Mouse (Mus musculus) embryonic facial prominence, embryonic 11.5 days (tissue): ENCODE measurements around the gene Cbarp. TPM values are rescaled to one million over a fixed set of nuclear protein-coding genes. Genes with fewer than 3 reads are reported as not detected.

Experiments
- ATAC-seq: fragments of 200-750 bp; cut with Nextera tagmentation; replicated peaks from 2 replicates; pipeline ENCODE4 v1.8.0; 2017; ENCODE audit warnings: low read depth; ENCODE audit not compliant: insufficient number of reproducible peaks, low FRiP score, low TSS enrichment
- DNase-seq: peaks from one replicate; pipeline ENCODE4 v3.0.0-alpha.2; 2015; ENCODE audit warnings: low spot score
- H3K27ac ChIP-seq: fragments of 300-500 bp; sonication (generic); replicated peaks from 2 replicates; pipeline ENCODE4 v1.5.1; 2014; ENCODE audit warnings: mild to moderate bottlenecking, low read depth, low read length, control low read depth
- H3K27me3 ChIP-seq: fragments of 300-500 bp; sonication (generic); 2 replicates; pipeline ENCODE4 v1.6.1; 2014; ENCODE audit warnings: mild to moderate bottlenecking, low read length, moderate library complexity, mixed read lengths; ENCODE audit not compliant: control insufficient read depth, insufficient read depth
- H3K36me3 ChIP-seq: fragments of 300-500 bp; sonication (generic); replicated peaks from 2 replicates; pipeline ENCODE4 v1.6.1; 2014; ENCODE audit warnings: low read depth, mild to moderate bottlenecking, low read length, moderate library complexity, mixed read lengths; ENCODE audit not compliant: control insufficient read depth, insufficient read depth
- H3K4me1 ChIP-seq: fragments of 300-500 bp; sonication (generic); 2 replicates; pipeline ENCODE4 v1.6.1; 2014; ENCODE audit warnings: low read length, mixed read lengths; ENCODE audit not compliant: control insufficient read depth, insufficient read depth
- H3K4me2 ChIP-seq: fragments of 300-500 bp; sonication (generic); 2 replicates; pipeline ENCODE4 v1.6.1; 2014; ENCODE audit warnings: low read depth, mild to moderate bottlenecking, control low read depth, low read length, moderate library complexity
- H3K4me3 ChIP-seq: fragments of 300-500 bp; sonication (generic); 2 replicates; pipeline ENCODE4 v1.5.1; 2014; ENCODE audit warnings: low read depth, low read length, control low read depth
- H3K9ac ChIP-seq: fragments of 300-500 bp; sonication (generic); replicated peaks from 2 replicates; pipeline ENCODE4 v1.6.1; 2014; ENCODE audit warnings: mild to moderate bottlenecking, control low read depth, low read length
- H3K9me3 ChIP-seq: fragments of 300-500 bp; sonication (generic); replicated peaks from 2 replicates; pipeline ENCODE4 v1.6.1; 2016; ENCODE audit warnings: mild to moderate bottlenecking, low read length, inconsistent platforms, mixed read lengths; ENCODE audit not compliant: control insufficient read depth
- WGBS: fragments of 180-500 bp; shearing (Covaris S2); extraction: QIAGEN DNeasy Blood & Tissue Kit; methylation state at CpG from one replicate; pipeline ENCODE4 v1.1.7; 2014; 5-methylcytosine and 5-hydroxymethylcytosine counted together
- polyA plus RNA-seq: library from polyadenylated mRNA; unstranded; fragments of >200 nt; fragmentation: Nextera tagmentation; extraction: Ambion mirVana; gene quantifications from 2 replicates; pipeline ENCODE4 v1.2.1, GENCODE M21; 2014

Gene Cbarp
- polyA plus RNA-seq, 1 experiment from 2014 or later = 6.8 TPM

DNA sequence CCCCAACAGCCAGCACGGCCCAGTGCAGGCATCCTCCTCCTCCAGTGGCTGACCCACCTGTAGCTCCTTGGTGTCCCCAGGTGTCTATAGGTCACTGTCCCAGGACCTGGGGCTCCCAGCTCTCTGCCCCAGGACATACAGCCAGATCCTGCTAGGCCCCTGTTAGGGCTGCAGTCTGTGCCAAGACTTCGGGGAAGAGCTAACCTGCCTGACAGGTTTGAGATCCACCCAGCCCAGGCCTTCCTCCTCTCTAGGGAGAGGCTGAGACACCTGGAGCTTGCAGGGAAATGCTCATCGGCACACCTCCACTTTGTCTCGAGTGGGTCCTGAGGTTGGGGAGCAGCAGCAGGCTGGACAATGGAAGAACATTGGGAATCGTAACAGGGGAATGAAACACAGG, 34.7 kb downstream of the Cbarp start:
- Histone ChIP-seq H3K4me2 (no peak overlapping the region), H3K9ac (no peak overlapping the region), H3K27me3 (no peaks in the 10 kb centered on the region), H3K27ac (no peak overlapping the region), H3K4me3 (no peak overlapping the region), H3K4me1 (0 out of 2 replicates have a peak, but pooled peaks cover 1% of the 10 kb centered on the region), H3K9me3 (no peaks in the 10 kb centered on the region), H3K36me3 (no peaks in the 10 kb centered on the region)
- DNase-seq (no peak), ATAC-seq (no peak)
- 55% methylated on average over 5 of the region's 5 CpGs for WGBS

- H3K4me1 ChIP-seq = 0 out of 2 replicates have a peak, but pooled peaks cover 3% of the 10 kb centered on the region
- no peaks in the 10 kb centered on the region for H3K27me3 ChIP-seq
- no peak for ATAC-seq
- WGBS = 68% methylated on average over 5 of the region's 5 CpGs
- H3K4me3 ChIP-seq = no peak within 1 kb of the TSS
- no peaks in the 10 kb centered on the region for H3K36me3 ChIP-seq
- no peak within 1 kb of the TSS for H3K27ac ChIP-seq
- H3K4me2 ChIP-seq = no peak within 1 kb of the TSS
- DNase-seq = no peak
- H3K9ac ChIP-seq = 0 out of 2 replicates have a peak within 1 kb of the TSS, but pooled peaks have one; percentile 2
- H3K9me3 ChIP-seq = no peaks in the 10 kb centered on the region
These were observed 35.2 kb downstream of the Cbarp start, which contains the start of gene Sbno2 for GRCm38 (mm10) chr10:80105460-80105859. Gene Sbno2, minus strand, starts transcription at chr10:80105571.

- 72% methylated on average over 3 of the region's 3 CpGs for WGBS
- H3K27me3 ChIP-seq = no peaks in the 10 kb centered on the region
- no peak overlapping the region for H3K9ac ChIP-seq
- no peaks in the 10 kb centered on the region for H3K9me3 ChIP-seq
- H3K4me2 ChIP-seq = no peak overlapping the region
- H3K4me1 ChIP-seq = 0 out of 2 replicates have a peak, but pooled peaks cover 3% of the 10 kb centered on the region
- no peak overlapping the region for H3K27ac ChIP-seq
- H3K36me3 ChIP-seq = no peaks in the 10 kb centered on the region
- no peak overlapping the region for H3K4me3 ChIP-seq
- DNase-seq (no peak), ATAC-seq (no peak)
These were observed 36.5 kb downstream of the Cbarp start for GRCm38 (mm10) chr10:80104181-80104580.

DNA sequence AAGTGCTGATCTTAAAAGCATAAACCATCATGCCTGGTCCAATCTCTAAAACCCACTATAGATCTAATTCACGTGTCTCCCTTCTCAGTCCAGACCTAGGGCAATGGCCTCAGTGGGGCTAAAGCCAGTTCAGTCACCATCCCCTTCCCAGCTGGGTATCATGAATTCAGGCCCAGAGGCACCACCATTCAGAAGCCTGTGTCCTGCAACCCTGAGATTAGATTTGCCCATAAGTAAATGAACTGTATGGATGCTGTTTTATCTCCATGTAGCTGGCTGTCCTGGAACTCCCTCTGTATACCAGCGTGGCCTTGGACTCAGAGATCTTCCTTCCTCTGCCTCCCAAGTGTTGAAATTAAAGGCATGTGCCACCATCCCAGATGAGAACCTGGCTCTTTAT, 37.6 kb downstream of the Cbarp start:
- H3K9ac ChIP-seq = peak overlapping the region; percentile 83; the same call in 1 of the 2 replicates
- 0 out of 2 replicates have a peak overlapping the region, but pooled peaks have one; percentile 35 for H3K27ac ChIP-seq
- H3K9me3 ChIP-seq = no peaks in the 10 kb centered on the region
- no peak for DNase-seq
- no peaks in the 10 kb centered on the region for H3K27me3 ChIP-seq
- 74% methylated on average over 2 of the region's 2 CpGs for WGBS
- no peak overlapping the region for H3K4me2 ChIP-seq
- H3K4me3 ChIP-seq = no peak overlapping the region
- H3K4me1 ChIP-seq = 0 out of 2 replicates have a peak, but pooled peaks cover 3% of the 10 kb centered on the region
- no peaks in the 10 kb centered on the region for H3K36me3 ChIP-seq
- no peak for ATAC-seq

DNA sequence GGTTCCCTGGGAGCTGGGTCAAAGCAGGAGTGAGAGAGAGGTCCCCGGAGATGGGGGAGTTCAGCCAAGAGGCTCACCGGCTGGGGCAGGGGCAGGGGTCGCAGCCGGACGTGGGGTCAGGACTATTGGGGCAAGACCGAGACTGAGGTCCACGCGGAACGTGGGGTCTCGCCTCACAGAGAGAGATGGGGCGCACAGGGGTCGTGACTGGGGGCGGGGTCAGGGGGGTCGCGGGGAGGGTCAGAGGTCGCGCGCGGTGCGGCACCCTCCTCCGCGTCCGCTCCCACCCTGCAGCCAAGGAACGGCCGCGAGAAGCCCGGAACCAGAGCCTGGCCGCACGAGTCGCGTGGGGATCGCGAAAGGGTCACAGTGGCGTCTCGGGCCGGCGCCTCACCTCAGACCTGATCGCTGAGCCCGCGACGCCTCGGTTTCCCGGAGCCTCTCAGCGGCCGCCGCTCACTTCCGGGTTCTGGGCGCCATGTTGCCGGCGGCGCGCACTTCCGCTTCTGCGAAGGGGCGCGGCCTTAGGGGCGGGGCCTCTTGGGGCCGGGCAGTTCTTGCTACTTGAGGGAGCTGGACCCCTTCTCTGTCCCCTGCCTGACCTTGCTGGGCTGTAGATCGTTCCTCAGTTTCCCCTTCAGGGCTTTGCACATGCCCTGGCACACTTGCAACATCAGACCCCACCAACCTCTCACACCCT, 38.3 kb downstream of the Cbarp start:
- Histone ChIP-seq H3K9me3 (no peaks in the 10 kb centered on the region), H3K27ac (peak overlapping the region; percentile 35; the same call in 1 of the 2 replicates), H3K27me3 (no peaks in the 10 kb centered on the region), H3K4me1 (0 out of 2 replicates have a peak, but pooled peaks cover 3% of the 10 kb centered on the region), H3K4me2 (peak overlapping the region; percentile 88), H3K36me3 (no peaks in the 10 kb centered on the region), H3K9ac (peak overlapping the region; percentile 83), H3K4me3 (peak overlapping the region; percentile 96)
- peak; percentile 92 for DNase-seq
- ATAC-seq = peak; percentile 73
- WGBS = under 1% methylated on average over 56 of the region's 59 CpGs

GRCm38 (mm10) chr10:80100982-80101381, 39.7 kb downstream of the Cbarp start:
- no peaks in the 10 kb centered on the region for H3K27me3 ChIP-seq
- no peak overlapping the region for H3K27ac ChIP-seq
- H3K9ac ChIP-seq = no peak overlapping the region; the same call in 1 of the 2 replicates
- 0 out of 2 replicates have a peak, but pooled peaks cover 3% of the 10 kb centered on the region for H3K4me1 ChIP-seq
- no peaks in the 10 kb centered on the region for H3K36me3 ChIP-seq
- no peak overlapping the region for H3K4me3 ChIP-seq
- DNase-seq (no peak), ATAC-seq (no peak)
- no peak overlapping the region for H3K4me2 ChIP-seq
- 55% methylated on average over 11 of the region's 11 CpGs for WGBS
- H3K9me3 ChIP-seq = no peaks in the 10 kb centered on the region

- no peaks in the 10 kb centered on the region for H3K36me3 ChIP-seq
These were observed 42.0 kb downstream of the Cbarp start for GRCm38 (mm10) chr10:80098630-80099029.

GRCm38 (mm10) chr10:80097275-80097674, 43.4 kb downstream of the Cbarp start:
- ATAC-seq (no peak), DNase-seq (peak; percentile 49)
- Histone ChIP-seq H3K4me2 (no peak overlapping the region), H3K27ac (no peak overlapping the region), H3K4me3 (no peak overlapping the region), H3K36me3 (no peaks in the 10 kb centered on the region), H3K9ac (no peak overlapping the region), H3K9me3 (no peaks in the 10 kb centered on the region), H3K4me1 (0 out of 2 replicates have a peak, but pooled peaks cover 3% of the 10 kb centered on the region), H3K27me3 (no peaks in the 10 kb centered on the region)
- WGBS = 33% methylated on average over 3 of the region's 7 CpGs

More at GRCm38 (mm10) chr10:80098630-80099029, 42.0 kb downstream of the Cbarp start:
- no peak overlapping the region for H3K4me3 ChIP-seq
- no peak for DNase-seq
- no peak overlapping the region for H3K27ac ChIP-seq
- ATAC-seq = no peak
- H3K27me3 ChIP-seq = no peaks in the 10 kb centered on the region
- no peaks in the 10 kb centered on the region for H3K9me3 ChIP-seq
- H3K9ac ChIP-seq = no peak overlapping the region
- H3K4me1 ChIP-seq = 0 out of 2 replicates have a peak, but pooled peaks cover 3% of the 10 kb centered on the region
- WGBS = 82% methylated on average over 5 of the region's 5 CpGs
- H3K4me2 ChIP-seq = no peak overlapping the region
